Mouse (Mus musculus) midbrain, postnatal 0 days (tissue): ENCODE measurements around the gene Capza1. TPM values are rescaled to one million over a fixed set of nuclear protein-coding genes. Genes with fewer than 3 reads are reported as not detected.

ENCODE experiments used
- ATAC-seq: fragments of 200-750 bp; cut with Nextera tagmentation; 2 replicates; pipeline ENCODE4 v1.8.0; 2017; ENCODE audit warnings: moderate number of reproducible peaks, mild to moderate bottlenecking, moderate TSS enrichment, moderate library complexity; ENCODE audit not compliant: low FRiP score
- DNase-seq: peaks from one replicate; pipeline ENCODE4 v3.0.0-alpha.2; 2015; ENCODE audit warnings: low spot score
- H3K27ac ChIP-seq: fragments of 300-500 bp; sonication (generic); 2 replicates; pipeline ENCODE4 v1.5.1; 2014; ENCODE audit warnings: low read depth, mild to moderate bottlenecking, low read length, mixed read lengths
- H3K27me3 ChIP-seq: fragments of 300-500 bp; sonication (generic); 2 replicates; pipeline ENCODE4 v1.6.1; 2014; ENCODE audit warnings: low read length, control low read depth, mixed read lengths; ENCODE audit not compliant: insufficient read depth
- H3K36me3 ChIP-seq: fragments of 300-500 bp; sonication (generic); 2 replicates; pipeline ENCODE4 v1.6.1; 2014; ENCODE audit warnings: low read length, control low read depth, mixed read lengths; ENCODE audit not compliant: insufficient read depth
- H3K4me1 ChIP-seq: fragments of 300-500 bp; sonication (generic); 2 replicates; pipeline ENCODE4 v1.6.1; 2014; ENCODE audit warnings: mild to moderate bottlenecking, control low read depth, antibody characterized with exemption, low read length, mixed read lengths; ENCODE audit not compliant: insufficient read depth
- H3K4me2 ChIP-seq: fragments of 300-500 bp; sonication (generic); 2 replicates; pipeline ENCODE4 v1.6.1; 2014; ENCODE audit warnings: low read depth, mild to moderate bottlenecking, low read length, mixed read lengths; ENCODE audit not compliant: poor library complexity, severe bottlenecking
- H3K4me3 ChIP-seq: fragments of 300-500 bp; sonication (generic); 2 replicates; pipeline ENCODE4 v1.5.1; 2014; ENCODE audit warnings: low read depth, mild to moderate bottlenecking, low read length, moderate library complexity
- H3K9ac ChIP-seq: fragments of 300-500 bp; sonication (generic); replicated peaks from 2 replicates; pipeline ENCODE4 v1.6.1; 2014; ENCODE audit warnings: mild to moderate bottlenecking, low read length, moderate library complexity, mixed read lengths; ENCODE audit not compliant: poor library complexity, severe bottlenecking
- H3K9me3 ChIP-seq: fragments of 300-500 bp; sonication (generic); 2 replicates; pipeline ENCODE4 v1.6.1; 2016; ENCODE audit warnings: low read length, control low read depth
- CTCF ChIP-seq: IDR thresholded peaks from 2 replicates; pipeline ENCODE4 v1.5.1; 2016; ENCODE audit warnings: antibody characterized with exemption, mild to moderate bottlenecking
- WGBS: fragments of 180-500 bp; shearing (Covaris S2); extraction: QIAGEN DNeasy Blood & Tissue Kit; methylation state at CpG from one replicate; pipeline ENCODE4 v1.1.7; 2014; 5-methylcytosine and 5-hydroxymethylcytosine counted together
- polyA plus RNA-seq: library from polyadenylated mRNA; unstranded; fragments of >200 nt; fragmentation: Nextera tagmentation; extraction: Ambion mirVana; gene quantifications from 2 replicates; pipeline ENCODE4 v1.2.1, GENCODE M21; 2015
- total RNA-seq: library from RNA; depleted of rRNA; stranded (reverse); fragments of >200 nt; gene quantifications from 2 replicates; pipeline ENCODE4 v1.2.3, GENCODE M21; 2014

Gene Capza1
- total and polyA plus RNA-seq, 2 experiments from 2014 or later = 99.2 to 110 TPM

DNA sequence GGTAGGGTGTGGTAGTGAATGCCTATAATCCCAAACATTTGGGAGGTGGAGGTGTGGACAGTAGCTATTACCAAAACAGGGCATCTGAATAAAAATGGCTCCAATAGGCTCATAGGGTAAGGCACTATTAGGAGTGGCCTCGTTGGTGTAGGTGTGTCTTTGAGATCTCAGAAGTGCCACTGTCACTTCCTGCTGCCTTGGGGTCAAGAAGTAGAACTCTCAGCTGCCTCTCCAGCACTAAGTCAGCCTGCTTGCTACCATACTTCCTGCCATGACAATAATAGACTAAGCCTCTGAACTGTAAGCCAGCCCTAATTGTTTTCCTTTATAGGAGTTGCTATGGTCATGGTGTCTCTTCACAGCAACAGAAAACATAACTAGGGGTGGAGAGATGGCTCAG lies 8.2 kb downstream of the Capza1 start:
- no peak for ATAC-seq

GRCm38 (mm10) chr3:104854866-104855265 lies 9.4 kb downstream of the Capza1 start:
- Histone ChIP-seq H3K4me3 (no peak overlapping the region), H3K27ac (no peak overlapping the region), H3K4me1 (no peaks in the 10 kb centered on the region), H3K27me3 (no peaks in the 10 kb centered on the region), H3K9me3 (no peaks in the 10 kb centered on the region), H3K9ac (no peak overlapping the region), H3K4me2 (no peak overlapping the region), H3K36me3 (no peaks in the 10 kb centered on the region)
- DNase-seq = no peak
- no peak for ATAC-seq
- TF ChIP-seq CTCF = no peak

More for the DNA sequence above, 8.2 kb downstream of the Capza1 start:
- H3K9ac ChIP-seq = no peak overlapping the region
- no peak overlapping the region for H3K27ac ChIP-seq
- H3K4me3 ChIP-seq = no peak overlapping the region
- no peak overlapping the region for H3K4me2 ChIP-seq
- H3K36me3 ChIP-seq = no peaks in the 10 kb centered on the region
- WGBS = 92% methylated on average over 1 of the region's 1 CpGs
- H3K27me3 ChIP-seq = no peaks in the 10 kb centered on the region
- DNase-seq = no peak
- no peak for TF ChIP-seq CTCF
- no peaks in the 10 kb centered on the region for H3K9me3 ChIP-seq
- no peaks in the 10 kb centered on the region for H3K4me1 ChIP-seq

DNA sequence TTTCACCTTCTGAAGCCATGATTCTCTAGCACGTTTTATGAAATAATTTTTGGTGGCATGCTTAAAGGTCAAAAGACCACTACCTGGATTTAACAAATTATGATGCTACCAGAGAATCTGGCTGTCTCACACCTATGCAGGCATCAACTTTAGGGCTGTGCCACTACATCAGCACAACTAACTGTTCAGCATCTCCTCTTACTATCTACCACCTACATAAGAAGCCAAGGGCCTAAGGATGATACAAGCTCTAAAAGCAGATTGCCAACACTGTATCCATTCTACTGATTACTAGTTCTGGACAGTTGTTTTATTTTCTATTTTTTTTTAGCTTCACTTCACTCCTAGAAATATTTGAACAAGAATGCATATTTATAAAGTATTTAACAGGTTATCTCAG lies 9.8 kb downstream of the Capza1 start:
- Histone ChIP-seq H3K4me3 (no peak overlapping the region), H3K9ac (no peak overlapping the region), H3K4me1 (no peaks in the 10 kb centered on the region), H3K4me2 (no peak overlapping the region), H3K36me3 (no peaks in the 10 kb centered on the region), H3K9me3 (no peaks in the 10 kb centered on the region), H3K27me3 (no peaks in the 10 kb centered on the region), H3K27ac (no peak overlapping the region)
- ATAC-seq (no peak), DNase-seq (no peak)
- WGBS = 97% methylated on average over 1 of the region's 1 CpGs
- no peak for TF ChIP-seq CTCF

DNA sequence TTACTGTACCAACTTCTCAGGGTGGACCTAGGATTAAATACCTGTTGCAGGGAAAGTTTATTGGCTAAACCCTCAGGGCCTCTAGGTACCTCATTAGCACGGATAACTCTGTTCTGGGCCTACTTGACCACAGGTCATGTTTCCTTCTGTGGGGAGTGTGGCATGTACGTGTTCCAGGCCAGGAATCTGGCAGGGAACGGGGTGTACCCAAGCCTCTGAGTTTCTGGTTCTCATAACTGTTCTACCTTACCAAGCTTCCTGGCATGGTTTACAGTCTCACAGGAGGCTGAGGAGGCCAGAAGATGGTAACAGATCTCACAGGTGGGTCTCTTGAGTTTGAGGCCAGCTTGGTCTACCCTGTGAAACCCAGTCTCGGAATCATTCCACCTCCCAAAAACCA lies 17.7 kb downstream of the Capza1 start:
- no peaks in the 10 kb centered on the region for H3K27me3 ChIP-seq
- no peak overlapping the region for H3K4me2 ChIP-seq
- H3K4me3 ChIP-seq = no peak overlapping the region
- H3K27ac ChIP-seq = no peak overlapping the region
- 94% methylated on average over 4 of the region's 4 CpGs for WGBS
- peaks cover 14% of the 10 kb centered on the region; the same call in 1 of the 2 replicates for H3K36me3 ChIP-seq
- H3K9ac ChIP-seq = no peak overlapping the region
- no peak for TF ChIP-seq CTCF
- ATAC-seq (no peak), DNase-seq (no peak)
- H3K4me1 ChIP-seq = no peaks in the 10 kb centered on the region
- H3K9me3 ChIP-seq = no peaks in the 10 kb centered on the region

GRCm38 (mm10) chr3:104841049-104841448 lies 23.3 kb downstream of the Capza1 start:
- no peaks in the 10 kb centered on the region for H3K27me3 ChIP-seq
- H3K4me1 ChIP-seq = no peaks in the 10 kb centered on the region
- WGBS = 97% methylated on average over 5 of the region's 5 CpGs
- no peak overlapping the region for H3K27ac ChIP-seq
- DNase-seq = no peak
- no peak overlapping the region for H3K4me3 ChIP-seq
- no peak for TF ChIP-seq CTCF
- H3K4me2 ChIP-seq = no peak overlapping the region
- H3K9ac ChIP-seq = no peak overlapping the region
- peaks cover 24% of the 10 kb centered on the region; the same call in 1 of the 2 replicates for H3K36me3 ChIP-seq
- ATAC-seq = no peak
- no peaks in the 10 kb centered on the region for H3K9me3 ChIP-seq

- H3K36me3 ChIP-seq = peaks cover 29% of the 10 kb centered on the region
- TF ChIP-seq CTCF = no peak
- no peaks in the 10 kb centered on the region for H3K27me3 ChIP-seq
- no peaks in the 10 kb centered on the region for H3K9me3 ChIP-seq
- no peak overlapping the region for H3K27ac ChIP-seq
- no peak overlapping the region for H3K4me3 ChIP-seq
- DNase-seq (no peak), ATAC-seq (no peak)
- no peaks in the 10 kb centered on the region for H3K4me1 ChIP-seq
- H3K4me2 ChIP-seq = no peak overlapping the region
- H3K9ac ChIP-seq = no peak overlapping the region
- 100% methylated on average over 3 of the region's 3 CpGs for WGBS
Observed at GRCm38 (mm10) chr3:104835797-104836196, 28.5 kb downstream of the Capza1 start.
